Mouse (Mus musculus): ENCODE measurements around the gene a. TPM values are rescaled to one million over a fixed set of nuclear protein-coding genes. Genes with fewer than 3 reads are reported as not detected.
"Not testable (repeated sequence)": the region's sequence is repeated elsewhere in the genome, so short reads cannot be mapped to it uniquely, and the experiment has no call there.

Gene a
- total and polyA plus RNA-seq, 3 experiments, result 0.44 TPM; not detected in 2

- ATAC-seq (ENCODE audit: extremely low read depth, insufficient number of reproducible peaks, low FRiP score, poor library complexity, severe bottlenecking), result no peak
Observed at GRCm38 (mm10) chr2:154992083-154992482, 200.9 kb downstream of the a start.

GRCm38 (mm10) chr2:155005491-155005890 is 214.3 kb downstream of the a start:
- ATAC-seq (ENCODE audit: extremely low read depth, insufficient number of reproducible peaks, low FRiP score, poor library complexity, severe bottlenecking), result no peak
- no peaks in the 10 kb centered on the region for H3K4me1 ChIP-seq (ENCODE audit: insufficient read depth, low read depth, low read length)
- TF ChIP-seq GATA2 (IDR thresholded peaks at IDR 0.05; ENCODE audit: borderline replicate concordance, low read depth, low read length), result no peak
- TF ChIP-seq POLR2AphosphoS5 (IDR thresholded peaks at IDR 0.05; ENCODE audit: insufficient replicate concordance, low read depth, low read length), result no peak
- TF ChIP-seq TAL1 (conservative IDR thresholded peaks at IDR 0.05; ENCODE audit: low read depth, low read length), result no peak
- no peak for TF ChIP-seq CTCF (IDR thresholded peaks at IDR 0.05; ENCODE audit: low read depth, low read length)
- TF ChIP-seq GATA1 (IDR thresholded peaks at IDR 0.05; ENCODE audit: borderline replicate concordance, low read length), result no peak
- peaks cover 8% of the 10 kb centered on the region for H3K27me3 ChIP-seq (ENCODE audit: insufficient read depth, low read length)
- H3K4me3 ChIP-seq (ENCODE audit: low read depth, low read length), result no peak overlapping the region
- H3K36me3 ChIP-seq (replicated peaks), result no peaks in the 10 kb centered on the region
- DNase-seq (ENCODE audit: low spot score), result no peak
- no peaks in the 10 kb centered on the region for H3K9me3 ChIP-seq (replicated peaks)

More at GRCm38 (mm10) chr2:154992083-154992482, 200.9 kb downstream of the a start:
- no peaks in the 10 kb centered on the region for H3K4me1 ChIP-seq (ENCODE audit: insufficient read depth, low read depth, low read length)
- no peak for TF ChIP-seq TAL1 (conservative IDR thresholded peaks at IDR 0.05; ENCODE audit: low read depth, low read length)
- no peak for TF ChIP-seq GATA2 (IDR thresholded peaks at IDR 0.05; ENCODE audit: borderline replicate concordance, low read depth, low read length)
- H3K9me3 ChIP-seq (replicated peaks), result no peaks in the 10 kb centered on the region
- H3K4me3 ChIP-seq (ENCODE audit: low read depth, low read length), result no peak overlapping the region
- peaks cover 5% of the 10 kb centered on the region; the same call in 1 of the 2 replicates for H3K27me3 ChIP-seq (ENCODE audit: insufficient read depth, low read length)
- DNase-seq (ENCODE audit: low spot score), result no peak
- no peaks in the 10 kb centered on the region for H3K36me3 ChIP-seq (replicated peaks)

GRCm38 (mm10) chr2:155011086-155011656 is 220.0 kb downstream of the a start:
- H3K4me3 ChIP-seq (ENCODE audit: low read depth, low read length), result no peak overlapping the region
- H3K36me3 ChIP-seq (replicated peaks), result no peaks in the 10 kb centered on the region
- H3K9me3 ChIP-seq (replicated peaks), result no peaks in the 10 kb centered on the region
- ATAC-seq (ENCODE audit: extremely low read depth, insufficient number of reproducible peaks, low FRiP score, poor library complexity, severe bottlenecking) (no peak), DNase-seq (ENCODE audit: low spot score) (no peak)
- H3K27me3 ChIP-seq (ENCODE audit: insufficient read depth, low read length), result peaks cover 17% of the 10 kb centered on the region
- no peaks in the 10 kb centered on the region for H3K4me1 ChIP-seq (ENCODE audit: insufficient read depth, low read depth, low read length)
- no peak for TF ChIP-seq GATA2 (IDR thresholded peaks at IDR 0.05; ENCODE audit: borderline replicate concordance, low read depth, low read length)
- no peak for TF ChIP-seq POLR2AphosphoS5 (IDR thresholded peaks at IDR 0.05; ENCODE audit: insufficient replicate concordance, low read depth, low read length)
- no peak for TF ChIP-seq CTCF (IDR thresholded peaks at IDR 0.05; ENCODE audit: low read depth, low read length)
- TF ChIP-seq TAL1 (conservative IDR thresholded peaks at IDR 0.05; ENCODE audit: low read depth, low read length), result no peak
- no peak for TF ChIP-seq GATA1 (IDR thresholded peaks at IDR 0.05; ENCODE audit: borderline replicate concordance, low read length)

- Histone ChIP-seq H3K4me3 (ENCODE audit: low read depth, low read length) (no peak overlapping the region), H3K36me3 (replicated peaks) (no peaks in the 10 kb centered on the region), H3K9me3 (replicated peaks) (no peaks in the 10 kb centered on the region), H3K27me3 (ENCODE audit: insufficient read depth, low read length) (peaks cover 17% of the 10 kb centered on the region), H3K4me1 (ENCODE audit: insufficient read depth, low read depth, low read length) (no peaks in the 10 kb centered on the region)
- ATAC-seq (ENCODE audit: extremely low read depth, insufficient number of reproducible peaks, low FRiP score, poor library complexity, severe bottlenecking), result no peak
- no peak for DNase-seq (ENCODE audit: low spot score)
- no peak for TF ChIP-seq GATA2 (IDR thresholded peaks at IDR 0.05; ENCODE audit: borderline replicate concordance, low read depth, low read length)
- no peak for TF ChIP-seq TAL1 (conservative IDR thresholded peaks at IDR 0.05; ENCODE audit: low read depth, low read length)
- no peak for TF ChIP-seq CTCF (IDR thresholded peaks at IDR 0.05; ENCODE audit: low read depth, low read length)
- no peak for TF ChIP-seq GATA1 (IDR thresholded peaks at IDR 0.05; ENCODE audit: borderline replicate concordance, low read length)
- no peak for TF ChIP-seq POLR2AphosphoS5 (IDR thresholded peaks at IDR 0.05; ENCODE audit: insufficient replicate concordance, low read depth, low read length)
Observed at GRCm38 (mm10) chr2:155012991-155013390, 221.8 kb downstream of the a start.

- not testable (repeated sequence) for DNase-seq (ENCODE audit: low spot score); ATAC-seq (ENCODE audit: extremely low read depth, insufficient number of reproducible peaks, low FRiP score, poor library complexity, severe bottlenecking); H3K36me3 ChIP-seq (replicated peaks); H3K4me1 ChIP-seq (ENCODE audit: insufficient read depth, low read depth, low read length); H3K9me3 ChIP-seq (replicated peaks); H3K4me3 ChIP-seq (ENCODE audit: low read depth, low read length); H3K27me3 ChIP-seq (ENCODE audit: insufficient read depth, low read length)
Observed at GRCm38 (mm10) chr2:155016751-155017150, 225.5 kb downstream of the a start.

- H3K36me3 ChIP-seq (replicated peaks); H3K4me1 ChIP-seq (ENCODE audit: insufficient read depth, low read depth, low read length); H3K9me3 ChIP-seq (replicated peaks); H3K4me3 ChIP-seq (ENCODE audit: low read depth, low read length); H3K27me3 ChIP-seq (ENCODE audit: insufficient read depth, low read length); ATAC-seq (ENCODE audit: extremely low read depth, insufficient number of reproducible peaks, low FRiP score, poor library complexity, severe bottlenecking); DNase-seq (ENCODE audit: low spot score): not testable (repeated sequence)
Observed at GRCm38 (mm10) chr2:155018251-155018755, 227.1 kb downstream of the a start, which contains the start of gene Gm14226. Gene Gm14226, plus strand, starts transcription at chr2:155018266.

Measured in G1E (cell line).